Mouse (Mus musculus) stomach, postnatal 0 days (tissue): ENCODE measurements around the gene Dppa1. TPM values are rescaled to one million over a fixed set of nuclear protein-coding genes. Genes with fewer than 3 reads are reported as not detected.

Experiments used
- ATAC-seq: fragments of 200-750 bp; cut with Nextera tagmentation; 2 replicates; pipeline ENCODE4 v1.8.0; 2017; ENCODE audit not compliant: low FRiP score, low TSS enrichment
- DNase-seq: peaks from one replicate; pipeline ENCODE4 v3.0.0-alpha.2; 2016; ENCODE audit warnings: low spot score
- H3K27ac ChIP-seq: fragments of 300-500 bp; sonication (generic); replicated peaks from 2 replicates; pipeline ENCODE4 v1.5.1; 2014; ENCODE audit warnings: mild to moderate bottlenecking, control low read depth
- H3K27me3 ChIP-seq: fragments of 300-500 bp; sonication (generic); 2 replicates; pipeline ENCODE4 v1.6.1; 2014; ENCODE audit warnings: low read length; ENCODE audit not compliant: control insufficient read depth, insufficient read depth
- H3K36me3 ChIP-seq: fragments of 300-500 bp; sonication (generic); 2 replicates; pipeline ENCODE4 v1.6.1; 2014; ENCODE audit warnings: low read length, mixed read lengths; ENCODE audit not compliant: control insufficient read depth, insufficient read depth
- H3K4me1 ChIP-seq: fragments of 300-500 bp; sonication (generic); replicated peaks from 2 replicates; pipeline ENCODE4 v1.6.1; 2014; ENCODE audit warnings: antibody characterized with exemption; ENCODE audit not compliant: control insufficient read depth, insufficient read depth
- H3K4me2 ChIP-seq: fragments of 300-500 bp; sonication (generic); replicated peaks from 2 replicates; pipeline ENCODE4 v1.6.1; 2014; ENCODE audit warnings: low read depth, mild to moderate bottlenecking, control low read depth, moderate library complexity
- H3K4me3 ChIP-seq: fragments of 300-500 bp; sonication (generic); 2 replicates; pipeline ENCODE4 v1.5.1; 2014; ENCODE audit warnings: low read depth, low read length, control low read depth
- H3K9ac ChIP-seq: fragments of 300-500 bp; sonication (generic); 2 replicates; pipeline ENCODE4 v1.6.1; 2014; ENCODE audit warnings: mild to moderate bottlenecking, low read length, control low read depth, mixed read lengths
- H3K9me3 ChIP-seq: fragments of 300-500 bp; sonication (generic); 2 replicates; pipeline ENCODE4 v1.6.1; 2016; ENCODE audit warnings: low read length; ENCODE audit not compliant: control insufficient read depth
- CTCF ChIP-seq: IDR thresholded peaks from 2 replicates; pipeline ENCODE4 v1.5.1; 2016; ENCODE audit warnings: antibody characterized with exemption, low read depth, mild to moderate bottlenecking, moderate library complexity
- EP300 ChIP-seq: optimal IDR thresholded peaks from 2 replicates; pipeline ENCODE3; 2016; ENCODE audit warnings: antibody characterized with exemption
- WGBS: fragments of 180-500 bp; shearing (Covaris S2); extraction: QIAGEN DNeasy Blood & Tissue Kit; methylation state at CpG from one replicate; pipeline ENCODE4 v1.1.7; 2014; 5-methylcytosine and 5-hydroxymethylcytosine counted together
- polyA plus RNA-seq: library from polyadenylated mRNA; unstranded; fragments of >200 nt; fragmentation: Nextera tagmentation; extraction: Ambion mirVana; gene quantifications from 2 replicates; pipeline ENCODE4 v1.2.1, GENCODE M21; 2015

The Dppa1 gene
- polyA plus RNA-seq, 1 experiment from 2014 or later: not detected

DNA sequence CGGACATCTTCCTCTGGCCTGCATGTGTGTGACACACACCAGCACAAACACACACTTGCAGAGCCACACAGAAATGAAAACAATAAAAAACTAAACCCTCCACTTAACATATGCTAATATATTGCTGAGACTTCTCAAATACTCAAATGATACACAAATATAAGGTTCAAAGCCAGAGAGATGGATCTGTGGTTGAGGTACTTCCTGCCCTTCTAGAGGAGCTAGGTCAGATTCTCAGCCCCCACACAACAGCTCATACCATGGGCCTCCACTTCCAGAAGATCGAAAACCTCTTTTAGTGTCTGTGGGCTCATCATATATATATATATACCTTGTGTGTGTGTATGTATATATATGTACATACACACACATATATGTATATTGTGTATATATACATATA is 63.1 kb downstream of the Dppa1 start:
- no peak for TF ChIP-seq EP300
- TF ChIP-seq CTCF: no peak
- DNase-seq (no peak), ATAC-seq (no peak)
- no peaks in the 10 kb centered on the region for H3K4me1 ChIP-seq
- no peak overlapping the region for H3K27ac ChIP-seq
- no peak overlapping the region for H3K4me2 ChIP-seq
- no peak overlapping the region for H3K4me3 ChIP-seq
- no peaks in the 10 kb centered on the region for H3K9me3 ChIP-seq
- no peaks in the 10 kb centered on the region for H3K36me3 ChIP-seq
- no peak overlapping the region for H3K9ac ChIP-seq
- WGBS: 93% methylated on average over 2 of the region's 2 CpGs
- H3K27me3 ChIP-seq: no peaks in the 10 kb centered on the region

DNA sequence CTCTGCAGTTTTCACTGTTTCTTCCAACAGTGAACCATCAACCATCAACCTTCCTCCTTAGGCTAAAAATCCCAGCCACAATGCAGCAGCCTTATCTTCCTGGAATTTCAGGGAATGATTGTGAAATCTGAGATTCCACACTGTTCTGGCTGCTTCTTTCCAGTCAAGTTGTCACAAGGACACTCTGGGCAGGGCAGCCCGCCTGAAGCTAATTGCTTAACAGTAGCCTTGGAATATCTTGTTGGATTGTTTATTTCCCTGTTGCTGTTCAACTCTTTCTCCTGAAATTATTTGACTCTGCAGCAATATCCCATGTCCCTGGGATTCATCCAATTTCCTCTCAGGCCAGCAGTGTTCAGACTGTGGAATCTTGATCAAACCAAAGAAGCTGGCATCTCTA is 64.4 kb downstream of the Dppa1 start:
- no peak for TF ChIP-seq EP300
- TF ChIP-seq CTCF: no peak
- 52% methylated on average over 1 of the region's 1 CpGs for WGBS
- Histone ChIP-seq H3K9ac (no peak overlapping the region), H3K4me1 (no peaks in the 10 kb centered on the region), H3K4me3 (no peak overlapping the region), H3K27ac (no peak overlapping the region), H3K36me3 (no peaks in the 10 kb centered on the region), H3K9me3 (no peaks in the 10 kb centered on the region), H3K27me3 (no peaks in the 10 kb centered on the region), H3K4me2 (no peak overlapping the region)
- no peak for DNase-seq
- ATAC-seq: no peak

DNA sequence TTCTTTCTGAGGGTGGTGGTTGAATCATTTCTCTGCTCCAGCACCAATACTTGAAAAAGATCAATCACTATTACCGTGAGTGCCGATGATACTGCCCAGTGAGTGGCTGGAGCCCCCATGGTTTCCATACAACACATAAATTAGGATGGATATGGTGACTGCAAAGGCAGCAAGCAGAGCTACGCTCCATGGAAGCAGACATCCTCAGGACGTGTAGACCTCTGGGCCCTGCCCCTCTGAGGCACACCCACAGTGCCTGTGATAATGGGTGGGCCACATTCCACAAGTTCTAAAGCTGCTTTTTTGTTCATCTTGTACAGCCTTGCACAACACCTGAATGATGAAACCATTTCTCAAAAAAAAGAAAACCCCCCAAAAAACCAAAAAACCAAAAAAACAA is 68.0 kb downstream of the Dppa1 start:
- Histone ChIP-seq H3K9me3 (no peaks in the 10 kb centered on the region), H3K4me2 (no peak overlapping the region), H3K27me3 (no peaks in the 10 kb centered on the region), H3K27ac (no peak overlapping the region), H3K9ac (no peak overlapping the region), H3K36me3 (no peaks in the 10 kb centered on the region), H3K4me1 (no peaks in the 10 kb centered on the region), H3K4me3 (no peak overlapping the region)
- no peak for TF ChIP-seq CTCF
- TF ChIP-seq EP300: no peak
- no peak for ATAC-seq
- no peak for DNase-seq
- WGBS: 81% methylated on average over 4 of the region's 4 CpGs

Other genes with a start within 250 kb of the Dppa1 start
- gene Itk, start 239.7 kb downstream of the Dppa1 start, polyA plus RNA-seq: 0.05 and 0.06 TPM in 2 replicates
- gene Fam71b, start 232.7 kb downstream of the Dppa1 start, polyA plus RNA-seq: not detected in 2 replicates
- 41.5 and 43.2 TPM in 2 replicates for gene Med7, start 192.3 kb downstream of the Dppa1 start, polyA plus RNA-seq
- gene Havcr2, start 174.3 kb downstream of the Dppa1 start, polyA plus RNA-seq: 0.06 and 0.07 TPM in 2 replicates
- not detected in 2 replicates for gene Gm12169, start 105.0 kb downstream of the Dppa1 start, polyA plus RNA-seq
- gene BC053393, start 57.7 kb downstream of the Dppa1 start, polyA plus RNA-seq: not detected in 2 replicates
- gene Timd2, start 77.8 kb upstream of the Dppa1 start, polyA plus RNA-seq: 0.17 TPM in 1 of 2 replicates, not detected in the other
- not detected in 2 replicates for gene Havcr1, start 105.8 kb upstream of the Dppa1 start, polyA plus RNA-seq
- gene Timd4, start 181.5 kb upstream of the Dppa1 start, polyA plus RNA-seq: 0.16 and 0.31 TPM in 2 replicates